Mouse (Mus musculus) ovary, postnatal 14 days (tissue): ENCODE measurements around the gene Gch1.
"Not testable (repeated sequence)": the region's sequence is repeated elsewhere in the genome, so short reads cannot be mapped to it uniquely, and the experiment has no call there.

Experiments
- DNase-seq: peaks from one replicate; pipeline ENCODE4 v3.0.0; 2022; ENCODE audit warnings: low spot score

Gene Gch1

DNA sequence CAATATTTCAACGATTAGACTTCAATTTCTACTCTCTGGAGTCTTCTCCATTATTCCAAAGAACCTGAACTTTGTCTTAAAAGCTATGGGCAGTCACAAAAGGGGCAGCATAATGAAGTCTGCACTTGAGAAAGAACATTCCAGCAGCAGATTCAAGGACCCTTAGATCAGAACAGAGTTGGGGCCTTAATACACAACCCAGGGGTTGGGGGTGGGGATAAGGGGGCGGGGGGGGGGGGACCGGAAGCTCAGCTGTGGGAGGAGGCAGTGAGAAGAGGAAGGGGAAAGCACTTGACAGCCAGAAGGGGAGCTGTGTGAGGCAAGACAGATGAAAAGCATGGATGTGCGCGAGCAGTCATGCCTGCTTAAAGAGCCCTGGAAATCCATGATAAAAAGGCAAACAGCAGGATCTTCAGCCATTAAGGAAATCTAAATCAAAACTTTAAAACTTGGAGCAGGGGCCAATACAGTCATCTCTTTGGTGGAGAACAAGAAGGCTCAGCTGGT is 27.2 kb downstream of the Gch1 start:
- no peak for DNase-seq

DNA sequence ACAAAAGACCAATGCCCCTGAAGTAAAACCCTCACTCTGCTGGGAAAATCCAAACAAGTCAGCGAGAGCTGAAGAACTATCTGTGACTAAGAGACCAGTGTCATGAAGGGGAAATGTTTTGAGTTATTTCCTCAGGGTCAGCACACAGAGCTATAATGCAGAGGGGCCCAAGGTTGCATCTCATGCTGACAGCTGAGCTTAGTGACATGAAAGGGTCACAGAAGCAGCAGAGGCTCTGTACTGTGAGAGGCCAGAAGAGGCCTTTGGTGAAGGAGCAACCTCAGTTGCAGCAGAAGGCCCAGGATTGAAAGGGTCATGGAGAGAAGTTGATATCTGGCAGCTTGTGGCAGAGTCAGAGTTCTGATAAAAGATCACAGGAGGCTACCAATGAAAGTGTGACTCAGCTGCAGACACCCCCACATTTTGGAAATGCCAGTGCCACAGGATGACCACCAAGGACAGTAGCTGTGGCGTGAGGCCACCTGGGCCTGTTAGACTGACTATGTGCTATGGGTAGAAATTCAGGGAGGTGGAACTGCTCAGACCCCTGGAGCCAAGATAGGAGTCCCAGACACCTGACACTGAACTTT is 29.1 kb downstream of the Gch1 start:
- DNase-seq, result no peak

DNA sequence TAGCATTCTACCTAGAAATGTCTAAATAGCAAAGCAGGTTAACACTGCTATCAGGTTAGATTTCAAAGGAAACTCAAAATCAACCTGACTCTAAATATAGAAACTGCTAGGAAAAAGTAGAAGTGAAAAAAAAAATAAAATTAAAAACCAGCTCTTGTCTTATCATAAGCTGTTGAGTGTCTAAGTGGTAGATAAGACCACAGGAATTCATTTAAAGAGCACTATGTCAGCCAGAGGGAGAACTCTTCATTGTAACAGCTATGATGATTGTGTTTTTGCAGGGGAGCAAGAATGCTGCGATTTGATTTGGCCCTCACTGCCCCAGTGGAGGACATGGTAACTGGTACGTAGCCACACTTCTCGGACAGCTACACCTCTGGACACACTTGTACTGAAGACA is 34.9 kb downstream of the Gch1 start:
- no peak for DNase-seq

DNA sequence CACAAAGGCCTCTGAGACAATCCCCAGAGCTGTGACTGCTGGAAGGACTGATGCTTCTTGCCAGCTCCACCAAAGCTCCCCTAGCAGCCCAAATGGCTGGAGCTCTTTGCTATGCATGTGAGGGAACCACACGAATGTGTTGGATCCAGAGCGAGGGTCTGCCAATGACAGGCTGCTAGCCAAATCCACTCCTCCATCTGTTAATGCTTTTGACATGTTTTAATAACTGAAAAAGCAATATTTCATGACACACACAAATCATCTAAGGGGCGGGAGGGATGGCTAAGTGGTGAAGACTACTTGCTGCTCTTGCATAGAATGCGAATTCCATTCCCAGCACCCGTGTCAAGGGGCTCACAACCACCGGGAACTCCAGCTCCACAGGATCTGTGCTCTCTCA is 37.9 kb downstream of the Gch1 start:
- DNase-seq, result no peak

DNA sequence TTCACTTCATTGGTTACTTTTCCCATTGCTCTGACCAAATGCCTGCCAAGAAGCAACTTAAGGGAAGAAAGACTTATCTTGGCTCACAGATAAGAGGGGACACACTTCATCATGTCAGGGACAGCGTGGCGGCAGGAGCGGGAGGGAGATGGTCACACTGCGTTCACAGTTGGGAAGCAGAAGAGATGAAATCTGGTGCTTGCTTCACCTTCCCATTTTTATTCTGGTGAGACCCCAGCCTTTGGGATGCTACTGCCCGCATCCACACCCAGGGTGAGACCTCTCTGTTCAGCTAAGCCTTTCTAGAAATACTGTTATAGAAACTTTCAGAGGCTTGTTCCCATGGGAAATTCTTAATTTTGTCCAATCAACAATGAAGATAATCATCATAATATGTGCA is 44.9 kb downstream of the Gch1 start:
- no peak for DNase-seq

DNA sequence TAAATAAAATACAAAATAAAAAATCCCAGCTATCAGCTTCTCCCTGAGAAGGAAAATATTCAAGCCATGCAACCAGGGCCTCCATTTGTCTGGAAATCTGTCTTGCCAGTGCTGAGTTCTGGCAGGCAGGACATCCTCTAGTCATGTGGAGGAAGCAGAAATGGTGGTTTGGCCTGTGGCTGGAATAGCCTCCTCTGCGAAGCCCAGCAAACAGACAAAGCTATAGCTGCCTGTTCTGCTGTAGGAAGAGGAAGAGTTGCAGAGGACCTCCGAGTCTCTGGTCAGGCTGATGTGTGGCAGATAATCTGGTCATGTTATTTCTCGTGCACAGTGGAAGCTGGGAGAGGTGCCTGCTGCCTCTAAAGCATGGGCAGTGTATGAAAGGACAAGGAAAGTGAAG is 50.4 kb downstream of the Gch1 start:
- no peak for DNase-seq

DNA sequence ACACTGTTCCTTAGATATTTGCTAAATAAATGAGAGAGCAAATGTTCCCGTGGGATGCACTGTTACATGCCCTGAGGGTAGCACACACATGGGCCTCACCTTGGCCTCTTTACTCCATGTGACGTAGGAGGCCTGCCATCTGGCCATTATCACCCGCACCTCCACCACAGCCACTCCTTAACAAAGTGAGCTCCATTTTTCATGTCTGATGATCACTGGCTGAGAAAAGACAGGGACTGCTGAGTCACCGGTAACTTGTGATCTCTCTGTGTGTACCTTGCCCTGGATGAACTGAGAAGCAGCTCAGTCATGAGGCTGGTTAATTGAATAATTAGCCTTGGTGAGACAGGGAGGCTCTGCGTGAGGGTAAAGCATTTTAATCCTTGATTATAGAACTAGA is 52.6 kb downstream of the Gch1 start:
- DNase-seq, result no peak

DNA sequence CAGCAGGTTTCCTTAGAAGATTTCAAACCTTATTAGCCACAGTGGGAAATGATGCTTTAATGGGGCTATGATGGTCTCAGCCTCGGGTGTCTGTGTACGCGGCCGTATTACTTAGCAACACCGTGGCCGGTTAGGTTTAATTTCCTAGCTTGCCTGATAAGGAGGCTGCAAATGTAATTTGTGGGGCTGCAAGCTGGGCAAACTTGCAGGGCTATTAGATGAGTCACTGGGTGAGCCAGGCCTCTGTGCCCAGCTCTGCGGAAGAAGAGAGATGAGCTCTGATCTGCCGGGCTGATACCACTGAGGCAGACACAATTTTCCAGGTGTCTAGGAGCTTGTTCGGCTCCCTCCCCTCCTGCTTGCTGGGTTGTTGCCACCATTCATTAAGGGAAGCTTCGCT is 55.3 kb downstream of the Gch1 start:
- DNase-seq, result no peak

DNA sequence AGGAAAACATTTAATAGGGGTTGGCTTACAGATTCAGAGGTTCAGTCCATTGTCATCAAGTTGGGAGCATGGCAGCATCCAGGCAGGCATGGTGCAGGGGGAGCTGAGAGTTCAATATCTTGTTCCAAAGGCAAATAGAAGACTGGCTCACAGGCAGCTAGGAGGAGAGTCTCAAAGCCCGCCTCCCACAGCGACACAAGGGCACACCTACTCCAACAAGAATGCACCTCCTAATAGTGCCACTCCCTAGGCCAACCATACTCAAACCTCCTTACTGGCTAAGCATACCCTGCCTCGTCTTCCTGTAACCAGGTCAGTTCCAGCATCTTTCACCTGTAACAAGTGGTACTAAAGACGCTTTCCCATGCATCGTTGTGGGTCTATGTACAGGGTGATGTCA is 61.2 kb downstream of the Gch1 start:
- no peak for DNase-seq

DNA sequence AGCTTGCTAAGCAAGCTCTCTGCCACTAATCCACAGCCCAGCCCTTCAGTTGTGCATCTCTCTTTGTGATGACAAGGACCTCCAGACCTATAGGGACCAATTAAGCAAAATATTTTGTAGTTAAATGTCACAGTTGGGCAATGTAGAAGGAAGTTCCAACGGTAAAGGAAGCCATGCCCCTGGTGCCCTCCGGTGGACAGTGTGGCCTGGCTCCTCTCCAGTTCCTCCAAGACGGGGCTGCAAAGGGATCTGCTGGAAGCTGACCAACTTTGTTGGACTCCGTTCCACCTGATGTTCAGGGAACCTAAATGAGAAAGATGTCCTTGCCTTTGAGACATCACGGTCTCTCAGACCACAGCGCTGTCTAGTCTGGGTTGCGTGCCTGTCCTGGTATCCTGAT is 71.7 kb downstream of the Gch1 start:
- DNase-seq, result no peak

DNA sequence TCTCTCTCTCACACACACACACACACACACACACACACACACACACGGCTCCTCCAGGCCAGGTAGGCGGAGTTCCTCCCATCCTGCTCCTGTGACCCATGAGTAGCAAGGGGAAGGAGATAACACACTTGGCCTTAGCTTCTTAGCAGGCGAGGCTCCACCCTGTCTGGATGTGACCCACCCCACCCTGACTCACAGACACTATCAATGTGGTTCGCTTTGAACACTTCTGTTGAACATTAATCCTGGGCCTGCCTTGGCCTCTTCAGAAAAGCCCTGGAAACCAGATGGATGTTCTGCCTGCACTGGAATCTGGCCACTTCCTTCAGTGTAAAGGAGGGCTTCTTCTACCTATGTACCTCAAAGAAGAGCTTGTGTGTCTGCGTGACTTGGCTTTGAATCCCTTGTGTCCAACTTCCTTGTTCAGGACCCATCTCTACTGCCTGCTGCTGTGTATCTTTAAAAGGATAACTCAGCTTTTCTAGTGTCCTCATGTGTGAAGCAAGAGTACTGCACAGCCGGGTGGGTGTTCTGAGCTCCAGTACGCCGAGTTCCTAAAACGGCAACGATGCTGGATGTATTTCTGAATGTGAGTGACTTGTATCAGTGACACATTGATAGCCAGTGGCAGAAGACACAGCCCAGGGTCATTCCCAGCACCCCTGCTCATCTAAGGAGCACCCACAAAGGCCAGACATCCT is 73.0 kb downstream of the Gch1 start:
- DNase-seq, result no peak

DNA sequence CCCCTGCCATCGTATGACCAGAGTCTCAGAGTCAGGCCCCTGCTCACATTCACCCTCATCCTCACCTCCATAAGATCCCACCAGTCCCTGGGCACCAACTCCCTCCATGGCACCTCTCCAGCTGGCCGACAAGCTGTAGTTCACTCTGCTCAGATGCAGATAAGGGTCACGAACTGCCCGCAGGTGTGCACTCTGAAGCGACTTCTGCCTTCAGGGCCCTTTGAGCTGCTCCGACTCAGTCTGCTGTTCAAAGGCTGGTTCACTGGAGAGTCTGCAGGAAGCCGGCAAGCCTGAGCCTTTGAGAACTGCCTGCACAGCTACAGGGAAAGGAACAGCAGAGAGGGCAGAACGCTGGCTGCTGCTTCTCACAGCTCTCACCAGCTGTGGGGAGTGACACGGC is 74.1 kb downstream of the Gch1 start:
- DNase-seq, result no peak

DNA sequence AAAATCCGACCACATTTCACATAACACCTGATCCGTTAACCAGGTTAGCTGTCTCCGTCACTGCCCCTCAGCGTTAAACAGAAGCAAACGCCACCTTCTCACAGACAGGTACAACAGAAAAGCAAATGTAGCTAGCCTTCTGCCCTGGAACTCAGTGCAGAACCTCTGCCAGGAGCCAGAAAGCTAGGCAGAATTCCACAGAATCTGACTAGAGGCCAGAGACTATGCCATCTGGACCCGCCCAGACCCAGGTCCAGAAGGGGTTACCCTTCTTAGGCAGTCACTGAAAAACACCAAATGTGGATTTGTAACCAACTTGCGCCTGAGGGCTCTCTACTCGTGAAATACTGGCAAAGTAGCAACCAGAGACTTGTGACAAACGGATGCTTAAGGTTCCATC is 77.9 kb downstream of the Gch1 start:
- DNase-seq, result no peak

DNA sequence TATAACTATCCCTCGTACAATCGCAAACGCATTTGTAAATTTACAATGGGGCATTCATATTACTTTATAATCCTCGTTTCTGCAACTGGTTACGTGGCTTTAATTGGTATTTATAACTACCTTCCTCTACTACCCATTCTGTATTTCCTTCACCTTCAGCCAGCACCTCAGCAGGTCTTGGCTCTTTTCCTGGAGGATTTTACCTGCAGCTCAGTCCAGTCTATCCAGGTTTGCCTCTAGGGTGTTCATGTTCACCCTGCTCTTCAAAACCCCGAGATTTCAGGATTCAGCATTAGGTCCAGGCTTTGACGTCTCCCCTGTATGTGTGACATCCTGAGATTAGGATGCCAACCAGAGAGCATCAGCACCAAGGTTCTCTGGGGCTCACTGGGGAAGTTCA is 78.8 kb downstream of the Gch1 start:
- not testable (repeated sequence) for DNase-seq

DNA sequence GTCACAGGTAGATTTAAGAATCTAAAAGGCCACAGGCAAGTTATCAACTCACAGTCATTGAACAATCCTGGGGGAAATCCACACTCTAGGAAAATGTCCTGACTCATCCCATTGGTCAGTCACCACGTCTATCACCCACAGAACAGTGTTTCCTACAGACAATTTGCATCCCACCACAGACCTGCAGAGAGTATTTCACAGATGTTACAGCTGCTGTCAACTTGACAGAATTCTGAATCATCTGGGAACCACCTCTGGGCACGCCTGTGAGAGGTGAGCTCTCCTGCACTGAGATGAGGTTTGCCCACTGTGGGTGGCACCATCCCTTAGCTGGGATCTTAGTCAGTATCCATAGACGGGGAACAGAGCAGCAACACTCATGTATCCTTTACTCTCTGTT is 81.8 kb downstream of the Gch1 start:
- DNase-seq, result no peak

DNA sequence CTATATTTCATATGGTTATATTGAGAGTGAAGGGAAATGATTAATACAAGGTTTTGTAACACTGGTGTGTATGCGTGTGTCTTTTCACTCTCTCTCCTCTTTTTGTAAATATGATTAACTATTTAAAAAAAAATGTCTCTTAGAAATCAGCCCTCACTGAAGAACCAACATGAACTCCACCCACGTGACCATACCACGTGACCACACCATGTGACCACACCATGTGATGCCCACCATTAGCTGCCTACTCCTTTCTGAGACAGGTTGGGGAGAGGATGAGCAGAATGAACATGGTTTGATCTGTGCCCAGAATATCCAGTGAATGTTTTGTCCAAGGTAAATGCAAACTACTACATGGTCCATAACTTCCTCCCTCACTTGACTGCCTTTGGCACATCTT is 83.5 kb downstream of the Gch1 start:
- no peak for DNase-seq

DNA sequence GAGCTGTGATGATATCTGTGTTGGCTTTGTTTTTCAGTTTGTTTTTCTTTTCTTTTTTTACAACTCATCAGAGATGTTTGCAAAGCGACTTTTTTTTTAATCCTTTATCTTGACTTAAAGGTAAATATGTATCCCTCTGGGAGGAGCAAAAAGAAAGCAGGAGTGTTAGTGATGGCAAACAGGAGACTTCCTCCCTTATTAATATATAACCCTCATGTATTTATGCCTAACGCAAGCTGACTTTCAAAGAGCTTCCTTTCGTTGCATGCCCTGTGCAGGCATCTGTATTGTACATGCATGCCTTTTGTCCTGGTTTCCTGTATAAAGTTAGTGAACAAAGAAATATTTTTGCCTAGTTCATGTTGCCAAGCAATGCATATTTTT is 84.0 kb downstream of the Gch1 start:
- no peak for DNase-seq

DNA sequence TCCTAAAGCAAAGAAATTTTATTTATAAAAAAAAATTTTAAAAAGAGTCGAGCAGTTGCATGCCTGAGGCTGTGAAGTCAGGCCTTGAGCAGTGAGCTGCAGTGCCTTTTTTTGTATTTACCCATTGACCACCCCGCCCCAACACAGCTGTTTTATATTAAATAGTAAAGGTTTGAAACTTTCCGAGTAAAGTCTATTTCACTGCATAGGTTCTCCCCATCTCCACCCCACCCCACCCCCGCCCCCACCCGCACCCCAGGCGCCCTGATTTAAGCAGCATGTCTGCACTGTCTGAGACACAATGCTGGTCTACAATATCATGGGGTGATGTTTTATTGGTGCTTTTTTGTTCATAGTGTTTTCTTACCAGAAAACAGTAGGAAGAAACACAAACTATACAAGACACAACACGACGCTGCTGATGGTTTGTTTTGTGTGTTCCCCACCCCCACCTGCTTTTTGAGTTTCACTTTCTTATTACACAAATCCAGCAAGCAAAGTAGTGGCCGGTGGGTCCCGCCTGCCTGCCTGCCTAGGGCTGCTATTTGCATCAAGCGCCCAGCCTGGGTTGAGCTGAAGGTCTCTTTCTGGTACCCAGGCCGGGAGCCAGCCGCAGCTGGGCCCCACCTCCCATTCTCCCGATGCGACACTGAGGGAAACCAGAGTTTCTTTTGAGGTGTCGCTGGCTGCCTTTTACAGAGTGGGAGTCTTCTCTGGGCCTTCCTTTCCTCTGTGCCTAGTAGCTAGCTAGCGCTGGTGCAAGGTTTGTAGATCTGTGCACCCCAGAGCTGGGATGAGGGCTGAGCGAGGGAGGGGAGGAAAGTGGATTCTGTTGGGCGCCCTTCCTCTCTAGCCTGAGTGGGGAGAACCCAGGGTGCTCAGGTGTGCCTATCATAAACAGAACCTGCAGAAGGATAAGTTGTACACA is 84.7 kb downstream of the Gch1 start:
- no peak for DNase-seq
